Mouse (Mus musculus): Measurements from ENCODE around the gene Sars2.

DNA sequence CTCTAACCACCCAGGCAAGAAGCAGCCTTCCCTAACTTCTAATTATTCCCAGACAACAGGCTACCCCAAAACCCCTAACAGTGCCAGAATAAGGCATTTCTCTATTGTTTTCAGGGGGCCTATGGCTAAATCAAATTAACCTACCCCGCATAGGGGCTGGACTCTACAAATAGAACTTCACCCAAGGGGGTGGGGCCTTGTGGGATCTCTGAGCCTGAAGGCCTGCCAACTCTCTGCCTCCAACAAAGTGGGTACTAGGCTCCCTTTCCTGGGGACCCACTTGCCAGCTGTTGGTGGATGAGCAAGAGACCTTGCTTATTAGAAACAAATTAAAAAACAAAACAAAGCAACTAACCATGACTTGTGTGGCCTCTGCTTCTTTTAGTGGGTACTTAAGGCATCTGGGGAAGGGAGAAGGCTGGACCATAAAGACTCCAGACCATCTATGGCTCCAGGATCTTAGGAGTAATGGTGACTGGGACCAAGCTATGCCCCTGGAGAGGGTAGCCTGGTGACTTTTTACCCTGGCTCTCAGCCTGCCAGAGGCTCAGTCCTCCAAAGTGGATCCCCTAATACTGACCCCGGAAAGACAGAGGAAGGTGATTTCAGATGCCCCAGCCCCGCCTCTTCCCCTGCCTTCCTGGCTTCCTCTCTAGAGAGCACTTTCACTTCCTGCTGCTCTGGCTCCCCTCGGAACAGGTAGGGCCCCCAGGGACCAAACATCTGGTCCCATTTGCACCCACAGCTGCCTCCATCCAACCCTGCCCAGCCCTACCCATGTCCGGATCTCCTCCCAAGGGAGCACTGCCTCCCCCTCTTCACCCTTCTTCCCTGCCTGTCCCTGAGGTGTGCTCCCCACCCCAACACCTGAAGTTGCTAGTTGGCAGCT is 46.8 kb downstream of the Sars2 start, which contains the start of gene Rinl:
- TF ChIP-seq POLR2A (IDR thresholded peaks at IDR 0.05; ENCODE audit: low read depth, low read length): no peak
- TF ChIP-seq CTCF (IDR thresholded peaks at IDR 0.05; ENCODE audit: borderline replicate concordance, insufficient read depth, low read length): no peak
